Comparison of ENCODE assay signal across 20 mouse cellular contexts in the genomic region with DNA sequence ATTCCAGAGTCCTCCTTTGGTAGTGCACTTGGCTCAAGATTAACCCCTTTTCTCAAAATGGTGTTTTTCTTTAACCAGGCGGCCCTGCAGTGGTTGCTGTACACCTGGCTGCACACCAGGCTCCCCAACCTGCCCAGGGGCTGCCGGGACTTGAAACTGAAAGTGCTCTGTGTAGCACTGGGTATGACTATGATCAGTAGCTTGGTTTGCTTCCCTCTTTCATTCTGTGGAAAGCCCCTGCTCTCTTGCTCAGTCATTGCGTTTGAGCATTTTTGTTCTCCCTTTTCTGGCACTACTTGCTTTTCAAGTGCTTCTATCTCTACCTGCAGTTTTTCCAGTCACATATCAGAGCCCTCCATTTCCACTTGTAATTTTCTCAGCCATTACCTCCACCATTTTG.
DNase-seq lines count a peak whose midpoint lies in the region; ATAC-seq lines count a peak whose summit lies in the region.
"Had no signal": no experiment of that assay in that cellular context is flagged by ENCODE, and none has a peak within 500 bp of the region (broad histone marks: within the 10 kb centered on the region; RNA-seq: fewer than 3 reads in every experiment).

No protein-coding gene starts in this region.

- intact Hi-C loops in left cerebral cortex, postnatal 10 days (cut with DNase I), result no loop called here
- intact Hi-C loops in gastrocnemius, postnatal 36 days (cut with DNase I), result no loop called here

- peak; percentile 89 for DNase-seq in A20 (ENCODE audit: low read depth, low spot score)
- peak; percentile 6 for DNase-seq in CD4-positive helper T cell, adult 2 months (ENCODE audit: low read depth, low spot score)
- no peak for DNase-seq in left cerebral cortex, postnatal 10 days (ENCODE audit: extremely low spot score in 1 of 2, low spot score in 2 of 2)
- DNase-seq in c-Kit-positive CD71-positive TER-119-positive erythroid progenitor cells, embryonic 14.5 days (ENCODE audit: low spot score), result no peak
- DNase-seq in gastrocnemius, postnatal 36 days, result no peak
- DNase-seq: adrenal gland, adult 8-10 months; adrenal gland, postnatal 25 days; cerebellum, adult 18-20 months; cerebellum, adult 9-10 months; cerebellum, postnatal 14 days; embryo, embryonic 11 days; gastrocnemius, postnatal 10 days; heart, adult 11 months; kidney, adult 8-10 months had no signal

- 0 out of 2 replicates have a peak, but pooled peaks have one; percentile 39 for ATAC-seq in common myeloid progenitor, adult 5-6 weeks (replicated peaks; ENCODE audit: low read depth, poor library complexity, severe bottlenecking)
- ATAC-seq in megakaryocyte progenitor cell, adult 5-6 weeks (replicated peaks; ENCODE audit: poor library complexity), result 0 out of 2 replicates have a peak, but pooled peaks have one; percentile 34
- ATAC-seq: forebrain, embryonic 15.5 days; hindbrain, postnatal 0 days; intestine, postnatal 0 days; Patski had no signal

Comparison
In these comparisons a context has a peak if more than half of its experiments do, and no peak if none do; other contexts are left out.
1. DNase-seq: peak in A20 (single experiment) and CD4-positive helper T cell, adult 2 months (single experiment); none in left cerebral cortex, postnatal 10 days (0 of 2), c-Kit-positive CD71-positive TER-119-positive erythroid progenitor cells, embryonic 14.5 days (single experiment) and gastrocnemius, postnatal 36 days (0 of 2).